Mouse (Mus musculus) kidney, adult 2 months (tissue): ENCODE measurements at regions not wholly inside any gene's neighbourhood (a gene's known extent, or its start where the extent isn't known, plus 50 kb on each side); places are given as distances from the start of the nearest gene placed in this dataset.

Experiments
- CTCF ChIP-seq: fragments of 200-500 bp; conservative IDR thresholded peaks from 2 replicates; pipeline ENCODE4 v1.5.1; 2011; ENCODE audit warnings: low read depth, mild to moderate bottlenecking, control low read depth, low read length, moderate library complexity, mixed read lengths; ENCODE audit not compliant: insufficient read depth, insufficient read length
- POLR2A ChIP-seq: fragments of 200-500 bp; IDR thresholded peaks from one replicate; pipeline ENCODE4 v1.6.1; 2011; ENCODE audit warnings: low read depth, low read length, control low read depth

DNA sequence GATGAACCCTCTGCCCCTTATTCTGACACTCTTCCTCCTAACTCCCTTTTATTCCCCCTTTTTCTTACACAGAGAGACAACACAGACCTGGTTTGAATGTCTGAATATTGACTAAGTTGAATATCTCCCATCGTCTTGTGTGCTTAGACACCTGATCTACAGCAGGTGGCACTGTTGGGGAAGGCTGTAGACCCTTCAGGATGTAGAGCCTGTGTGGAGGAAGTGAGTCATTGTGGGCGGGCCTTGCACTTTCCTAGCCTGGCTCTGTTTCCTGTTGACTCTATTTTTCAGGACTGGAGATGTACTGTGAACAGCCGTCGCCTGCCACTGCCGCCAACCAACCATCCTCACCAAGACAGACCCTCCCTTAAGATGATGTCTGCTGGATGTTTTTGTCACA, 273.6 kb downstream of the Med13l start:
- TF ChIP-seq CTCF, result no peak
- no peak for TF ChIP-seq POLR2A
